Mouse (Mus musculus) limb, embryonic 13.5 days (tissue): ENCODE data around the gene Lgals3bp. TPM values are rescaled to one million over a fixed set of nuclear protein-coding genes. Genes with fewer than 3 reads are reported as not detected.

Experiments used
- ATAC-seq: fragments of 200-750 bp; cut with Nextera tagmentation; 2 replicates; pipeline ENCODE4 v1.8.0; 2017; ENCODE audit warnings: low read depth, moderate number of reproducible peaks, moderate TSS enrichment; ENCODE audit not compliant: low FRiP score
- H3K27ac ChIP-seq: fragments of 300-500 bp; sonication (generic); 2 replicates; pipeline ENCODE4 v1.5.1; 2015; ENCODE audit warnings: inconsistent platforms, mild to moderate bottlenecking, moderate library complexity
- H3K27me3 ChIP-seq: fragments of 300-500 bp; sonication (generic); 2 replicates; pipeline ENCODE4 v1.6.1; 2015; ENCODE audit warnings: mild to moderate bottlenecking, inconsistent platforms
- H3K36me3 ChIP-seq: fragments of 300-500 bp; sonication (generic); 2 replicates; pipeline ENCODE4 v1.6.1; 2015; ENCODE audit warnings: inconsistent platforms, mild to moderate bottlenecking, moderate library complexity
- H3K4me1 ChIP-seq: fragments of 300-500 bp; sonication (generic); 2 replicates; pipeline ENCODE4 v1.6.1; 2015; ENCODE audit warnings: inconsistent platforms
- H3K4me2 ChIP-seq: fragments of 300-500 bp; sonication (generic); replicated peaks from 2 replicates; pipeline ENCODE4 v1.6.1; 2015; ENCODE audit warnings: inconsistent platforms, mild to moderate bottlenecking, moderate library complexity
- H3K4me3 ChIP-seq: fragments of 300-500 bp; sonication (generic); 2 replicates; pipeline ENCODE4 v1.5.1; 2015; ENCODE audit warnings: moderate library complexity, mild to moderate bottlenecking, inconsistent platforms
- H3K9ac ChIP-seq: fragments of 300-500 bp; sonication (generic); 2 replicates; pipeline ENCODE4 v1.6.1; 2015; ENCODE audit warnings: mild to moderate bottlenecking, inconsistent platforms
- H3K9me3 ChIP-seq: fragments of 300-500 bp; sonication (generic); 2 replicates; pipeline ENCODE4 v1.6.1; 2016; ENCODE audit warnings: inconsistent platforms
- WGBS: fragments of 180-500 bp; shearing (Covaris S2); methylation state at CpG from one replicate; pipeline ENCODE4 v1.1.7; 2015; 5-methylcytosine and 5-hydroxymethylcytosine counted together
- polyA plus RNA-seq: library from polyadenylated mRNA; unstranded; fragments of >200 nt; fragmentation: Nextera tagmentation; extraction: Ambion mirVana; gene quantifications from 2 replicates; pipeline ENCODE4 v1.2.1, GENCODE M21; 2015

Lgals3bp gene
- polyA plus RNA-seq, 1 experiment from 2014 or later, result 7.3 TPM

DNA sequence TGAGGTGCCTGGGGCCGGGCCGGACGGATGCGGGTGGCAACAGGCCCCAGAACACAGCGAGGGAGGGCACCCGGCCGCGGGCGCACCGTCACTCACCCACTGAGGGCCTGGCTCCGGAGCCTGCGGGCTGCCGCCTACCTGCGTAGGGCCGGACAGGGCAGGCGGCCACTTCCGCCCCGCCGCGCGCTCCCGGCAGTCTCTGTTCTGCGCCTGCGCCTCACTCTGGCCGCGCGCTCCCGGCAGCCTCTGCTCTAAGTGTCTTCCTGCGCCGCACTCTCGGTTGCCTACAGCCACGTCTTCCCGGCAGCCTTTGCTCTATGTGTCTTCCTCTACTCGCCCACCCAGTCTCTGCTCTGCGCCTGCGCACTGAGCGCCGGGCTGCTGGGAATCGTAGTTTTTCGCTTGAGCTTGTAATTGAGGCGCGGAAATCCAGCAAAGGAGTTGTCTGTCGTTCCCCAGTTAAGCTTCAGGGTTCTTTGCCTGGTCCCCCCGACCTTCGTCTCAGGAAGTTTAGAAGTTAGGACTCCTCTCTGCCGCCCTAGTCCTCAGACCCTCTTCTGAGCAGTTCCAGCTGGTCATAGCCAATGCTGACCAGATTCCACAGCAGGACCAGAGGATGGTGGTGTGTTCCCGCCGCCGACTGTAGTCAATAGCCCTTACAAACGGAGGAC, 17.1 kb upstream of the Lgals3bp start, which contains the start of gene Cant1:
Gene Cant1, minus strand, starts transcription at position 253 of the 671 bp plus-strand sequence.
- WGBS, result under 1% methylated on average over 48 of the region's 50 CpGs
- peak within 1 kb of the TSS; percentile 72 for H3K27ac ChIP-seq

DNA sequence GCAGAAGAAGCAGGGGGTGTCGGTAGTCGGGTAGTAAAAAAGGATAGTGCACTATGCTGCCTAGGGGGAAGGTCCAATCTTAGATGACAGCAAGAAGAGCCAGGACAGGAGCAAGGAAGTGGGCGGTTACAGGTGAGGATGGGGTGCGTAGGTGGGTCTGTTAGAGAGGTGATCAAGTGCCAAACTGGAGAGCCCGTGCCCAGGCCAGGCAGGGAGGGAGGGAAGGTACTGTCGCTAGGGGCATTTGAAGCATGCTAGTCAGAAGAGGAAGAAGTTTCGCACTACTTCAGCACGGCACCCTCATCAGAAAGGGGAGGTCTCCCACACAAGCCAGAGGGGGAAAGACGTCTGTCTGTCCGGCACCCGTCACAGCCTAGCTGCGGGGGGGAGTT, 16.5 kb upstream of the Lgals3bp start:
- Histone ChIP-seq H3K9ac (peak overlapping the region; percentile 98), H3K9me3 (no peaks in the 10 kb centered on the region), H3K36me3 (peaks cover 28% of the 10 kb centered on the region), H3K27me3 (no peaks in the 10 kb centered on the region; the same call in 1 of the 2 replicates), H3K4me2 (peak overlapping the region; percentile 82), H3K27ac (peak overlapping the region; percentile 62), H3K4me1 (peaks cover 32% of the 10 kb centered on the region), H3K4me3 (peak overlapping the region; percentile 95)
- 4% methylated on average over 12 of the region's 12 CpGs for WGBS
- peak; percentile 6 for ATAC-seq

More for the DNA sequence above, 17.1 kb upstream of the Lgals3bp start, which contains the start of gene Cant1:
- H3K9ac ChIP-seq, result peak within 1 kb of the TSS; percentile 98
- ATAC-seq, result peak; percentile 95
- no peaks in the 10 kb centered on the region for H3K9me3 ChIP-seq
- H3K4me2 ChIP-seq, result peak within 1 kb of the TSS; percentile 82
- peaks cover 22% of the 10 kb centered on the region for H3K36me3 ChIP-seq
- H3K27me3 ChIP-seq, result no peaks in the 10 kb centered on the region; the same call in 1 of the 2 replicates
- peak within 1 kb of the TSS; percentile 95 for H3K4me3 ChIP-seq
- peaks cover 37% of the 10 kb centered on the region for H3K4me1 ChIP-seq

DNA sequence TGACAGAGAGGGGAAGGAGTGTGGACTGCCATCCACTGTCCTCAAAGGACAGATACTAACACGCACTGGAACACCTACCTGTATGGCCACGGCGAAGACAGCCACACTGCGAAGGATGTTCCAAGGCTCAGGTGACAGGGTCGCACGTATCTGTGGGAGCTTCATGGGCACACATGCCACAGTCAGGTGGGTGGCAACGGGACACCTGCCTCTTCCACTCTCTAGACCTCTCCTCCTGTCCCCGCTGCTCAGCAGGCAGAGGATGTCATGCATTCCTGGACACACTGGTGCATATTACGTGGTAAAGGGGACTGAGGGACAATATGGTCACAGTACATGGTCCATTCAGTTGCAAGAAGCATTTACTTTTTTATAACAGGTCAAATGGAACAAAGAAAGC, 15.6 kb upstream of the Lgals3bp start:
- Histone ChIP-seq H3K27me3 (no peaks in the 10 kb centered on the region; the same call in 1 of the 2 replicates), H3K9me3 (no peaks in the 10 kb centered on the region), H3K4me2 (peak overlapping the region; percentile 82), H3K9ac (peak overlapping the region; percentile 98), H3K27ac (no peak overlapping the region), H3K4me3 (peak overlapping the region; percentile 95), H3K36me3 (peaks cover 34% of the 10 kb centered on the region), H3K4me1 (peaks cover 26% of the 10 kb centered on the region)
- 92% methylated on average over 9 of the region's 9 CpGs for WGBS
- ATAC-seq, result no peak

DNA sequence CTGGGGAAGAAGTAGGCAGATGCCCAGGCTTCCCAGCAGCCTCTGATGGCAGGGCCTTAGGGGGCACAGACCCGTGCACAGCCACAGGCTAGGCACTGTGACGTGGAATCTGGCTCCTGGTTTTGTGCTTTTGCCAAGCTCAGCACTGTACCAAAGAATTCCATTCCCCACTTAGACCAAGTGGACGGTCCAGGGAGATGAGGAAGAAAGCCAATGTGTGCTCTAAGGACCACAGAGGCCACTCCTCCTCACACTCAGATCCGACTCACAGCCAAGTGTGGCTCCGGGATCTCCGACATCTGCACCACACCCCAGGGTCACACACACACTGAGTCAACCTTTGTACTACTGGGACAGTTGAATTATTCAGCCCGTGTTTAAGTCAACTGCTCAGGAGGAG, 14.2 kb upstream of the Lgals3bp start:
- H3K9ac ChIP-seq, result no peak overlapping the region
- H3K36me3 ChIP-seq, result peaks cover 47% of the 10 kb centered on the region
- 87% methylated on average over 7 of the region's 7 CpGs for WGBS

DNA sequence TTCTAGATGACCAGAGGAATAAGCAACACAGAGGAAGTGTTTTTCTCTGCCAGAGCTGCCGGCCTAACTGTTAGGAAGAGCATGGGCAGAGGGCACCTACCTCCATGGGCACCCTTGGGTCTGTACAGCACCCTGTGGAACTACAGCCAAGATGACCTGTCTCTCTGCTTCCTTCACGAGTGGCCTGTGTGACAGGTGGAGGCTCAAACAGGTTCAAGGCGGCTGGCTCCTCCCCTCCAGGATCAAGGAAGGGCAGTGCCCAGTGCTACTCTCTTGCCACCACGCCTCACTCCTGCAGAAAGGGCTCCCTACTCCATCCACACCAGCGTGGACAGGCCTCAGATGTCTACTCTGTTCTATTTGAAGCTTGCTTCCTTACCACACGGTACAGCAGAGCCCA, 13.7 kb upstream of the Lgals3bp start:
- 84% methylated on average over 6 of the region's 6 CpGs for WGBS
- Histone ChIP-seq H3K27me3 (no peaks in the 10 kb centered on the region), H3K4me2 (no peak overlapping the region), H3K9me3 (no peaks in the 10 kb centered on the region), H3K36me3 (peaks cover 51% of the 10 kb centered on the region), H3K9ac (no peak overlapping the region), H3K4me3 (no peak overlapping the region), H3K4me1 (peaks cover 26% of the 10 kb centered on the region), H3K27ac (no peak overlapping the region)
- no peak for ATAC-seq

More for the DNA sequence above, 14.2 kb upstream of the Lgals3bp start:
- Histone ChIP-seq H3K4me2 (no peak overlapping the region), H3K27ac (no peak overlapping the region), H3K4me3 (no peak overlapping the region), H3K9me3 (no peaks in the 10 kb centered on the region), H3K27me3 (no peaks in the 10 kb centered on the region), H3K4me1 (peaks cover 26% of the 10 kb centered on the region)
- ATAC-seq, result no peak

DNA sequence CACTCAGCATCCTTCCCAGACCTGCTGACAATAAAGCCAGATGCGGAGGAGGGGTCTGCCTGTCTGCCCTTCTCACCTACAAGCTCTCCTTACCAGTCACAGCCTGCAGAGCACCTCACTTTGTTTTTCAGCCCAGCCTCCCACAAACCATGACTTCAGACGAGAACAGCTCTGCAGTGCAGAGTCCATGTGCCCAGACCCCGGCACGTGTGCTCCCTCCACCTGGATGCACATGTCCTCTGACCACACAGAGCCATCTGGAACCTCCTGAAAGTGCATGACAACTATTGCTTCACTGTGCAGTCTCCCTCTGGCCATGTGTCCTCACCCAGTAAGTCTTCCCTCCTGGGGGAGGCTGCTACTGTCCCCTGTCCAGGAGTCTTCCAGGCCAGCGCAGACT, 12.4 kb upstream of the Lgals3bp start:
- H3K36me3 ChIP-seq, result peaks cover 64% of the 10 kb centered on the region

DNA sequence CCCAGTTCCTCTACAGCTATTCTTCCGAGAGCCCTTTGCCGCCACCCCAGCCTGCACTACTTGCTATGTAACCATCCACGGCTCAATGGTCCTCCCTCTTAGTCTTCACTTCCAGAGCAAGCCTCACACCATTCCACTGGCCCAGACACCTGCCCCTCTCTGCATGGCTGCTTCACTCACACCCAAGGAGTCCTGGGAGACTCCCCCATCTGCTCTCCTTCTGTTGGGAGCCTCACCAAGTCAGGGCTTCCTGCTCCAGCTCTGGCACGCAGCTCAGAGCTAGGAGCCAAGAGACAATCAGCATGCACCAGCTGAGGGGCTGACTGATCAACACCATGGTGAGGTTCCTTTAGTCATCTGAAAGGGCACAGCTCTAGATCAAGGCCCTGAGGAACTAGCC, 11.2 kb upstream of the Lgals3bp start:
- no peak overlapping the region for H3K27ac ChIP-seq
- no peak for ATAC-seq
- no peak overlapping the region for H3K9ac ChIP-seq
- no peak overlapping the region for H3K4me2 ChIP-seq
- 89% methylated on average over 4 of the region's 4 CpGs for WGBS
- H3K4me3 ChIP-seq, result no peak overlapping the region
- H3K9me3 ChIP-seq, result no peaks in the 10 kb centered on the region
- H3K4me1 ChIP-seq, result peaks cover 15% of the 10 kb centered on the region
- H3K36me3 ChIP-seq, result peaks cover 76% of the 10 kb centered on the region
- H3K27me3 ChIP-seq, result no peaks in the 10 kb centered on the region

More for the DNA sequence above, 12.4 kb upstream of the Lgals3bp start:
- no peak overlapping the region for H3K4me2 ChIP-seq
- 83% methylated on average over 5 of the region's 5 CpGs for WGBS
- no peaks in the 10 kb centered on the region for H3K9me3 ChIP-seq
- H3K27me3 ChIP-seq, result no peaks in the 10 kb centered on the region
- peaks cover 19% of the 10 kb centered on the region for H3K4me1 ChIP-seq
- H3K27ac ChIP-seq, result no peak overlapping the region
- no peak for ATAC-seq
- no peak overlapping the region for H3K4me3 ChIP-seq
- no peak overlapping the region for H3K9ac ChIP-seq

DNA sequence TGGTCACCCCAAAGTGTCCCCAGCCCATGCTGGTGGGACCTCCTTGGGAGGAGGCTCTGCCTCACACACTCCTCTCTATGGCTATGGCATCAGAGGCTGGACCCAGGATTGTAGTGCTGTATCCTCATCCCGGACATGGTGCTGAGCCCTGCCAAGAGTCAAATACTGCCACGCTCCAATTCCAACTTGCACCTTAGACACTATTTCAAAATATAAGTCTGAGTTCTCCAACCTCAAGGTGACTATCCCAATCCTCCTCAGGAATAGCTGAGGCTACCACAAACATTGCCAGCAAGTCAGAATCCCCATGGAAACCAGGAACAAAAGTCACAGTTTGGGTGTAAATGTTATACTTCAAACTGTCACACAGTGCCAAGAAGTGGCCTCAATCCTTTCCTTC, 10.7 kb upstream of the Lgals3bp start:
- no peak for ATAC-seq
- Histone ChIP-seq H3K4me2 (no peak overlapping the region), H3K4me1 (peaks cover 11% of the 10 kb centered on the region), H3K9me3 (no peaks in the 10 kb centered on the region), H3K4me3 (no peak overlapping the region), H3K9ac (no peak overlapping the region), H3K27me3 (no peaks in the 10 kb centered on the region), H3K36me3 (peaks cover 81% of the 10 kb centered on the region), H3K27ac (no peak overlapping the region)
- WGBS, result 86% methylated on average over 2 of the region's 2 CpGs

DNA sequence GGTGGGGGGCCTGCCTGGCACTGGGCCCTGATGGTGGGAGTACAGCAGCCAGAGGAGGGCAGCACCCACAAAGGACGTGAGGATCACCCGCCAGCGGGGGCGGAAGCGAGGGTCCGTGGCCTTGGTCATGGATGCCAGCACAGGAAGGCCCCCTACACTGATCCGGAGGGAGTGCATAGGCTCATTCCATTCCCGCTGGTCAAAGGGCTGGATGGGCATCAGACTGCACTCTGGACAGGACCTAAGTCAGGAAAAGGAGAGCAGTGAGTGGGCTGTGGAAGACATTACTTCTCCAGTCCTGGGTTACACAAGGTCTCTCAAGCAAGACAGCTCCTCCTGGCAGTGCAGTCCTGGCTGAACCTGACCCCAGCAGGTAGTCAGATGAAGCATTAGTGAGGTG, 9.4 kb upstream of the Lgals3bp start:
- Histone ChIP-seq H3K9ac (no peak overlapping the region), H3K4me1 (no peaks in the 10 kb centered on the region), H3K36me3 (peaks cover 94% of the 10 kb centered on the region), H3K27ac (no peak overlapping the region), H3K4me3 (no peak overlapping the region), H3K27me3 (no peaks in the 10 kb centered on the region), H3K9me3 (no peaks in the 10 kb centered on the region), H3K4me2 (no peak overlapping the region)
- WGBS, result 92% methylated on average over 8 of the region's 8 CpGs
- ATAC-seq, result no peak

DNA sequence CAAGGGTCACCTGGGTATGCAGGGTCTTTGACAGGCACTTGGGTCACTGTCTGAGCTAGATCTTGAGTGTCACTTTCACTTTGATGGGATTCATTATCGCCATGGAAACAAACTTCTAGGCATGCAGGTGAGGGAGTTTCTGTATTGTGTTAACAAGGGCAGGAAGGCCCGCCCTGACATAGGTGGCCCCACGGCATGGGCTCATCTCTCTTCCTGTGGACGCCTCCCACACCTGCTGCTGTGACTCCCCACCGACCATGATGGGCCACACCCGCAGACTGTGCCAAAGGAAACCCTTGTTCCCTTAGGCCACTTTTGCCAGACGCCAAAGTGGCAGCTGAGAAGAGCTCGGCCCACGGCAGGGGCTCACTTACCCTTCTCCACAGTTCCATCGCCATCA, 8.6 kb upstream of the Lgals3bp start:
- WGBS, result 89% methylated on average over 10 of the region's 10 CpGs
- Histone ChIP-seq H3K36me3 (peaks cover 93% of the 10 kb centered on the region), H3K4me2 (no peak overlapping the region), H3K4me1 (no peaks in the 10 kb centered on the region), H3K9ac (no peak overlapping the region), H3K27ac (no peak overlapping the region), H3K4me3 (no peak overlapping the region), H3K27me3 (no peaks in the 10 kb centered on the region), H3K9me3 (no peaks in the 10 kb centered on the region)
- ATAC-seq, result no peak

DNA sequence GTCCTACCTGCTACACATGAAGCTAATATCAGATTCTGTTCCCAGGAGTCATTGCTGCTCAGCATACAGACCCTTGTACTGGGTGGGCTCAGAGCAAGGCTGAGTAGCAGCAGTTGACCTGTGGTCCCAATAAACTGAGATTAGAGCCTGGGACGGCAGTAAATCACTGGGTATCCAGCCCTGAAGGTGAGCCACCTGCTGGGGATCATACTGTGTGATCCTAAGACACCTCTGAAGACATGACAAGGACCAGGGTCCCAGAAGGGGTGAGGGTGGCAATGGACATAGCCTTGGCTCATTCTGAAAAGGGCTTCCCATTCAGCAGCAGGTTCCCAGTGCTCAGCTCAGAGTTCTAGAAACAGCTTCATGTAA, 8.2 kb upstream of the Lgals3bp start:
- no peaks in the 10 kb centered on the region for H3K4me1 ChIP-seq
- H3K36me3 ChIP-seq, result peaks cover 94% of the 10 kb centered on the region

DNA sequence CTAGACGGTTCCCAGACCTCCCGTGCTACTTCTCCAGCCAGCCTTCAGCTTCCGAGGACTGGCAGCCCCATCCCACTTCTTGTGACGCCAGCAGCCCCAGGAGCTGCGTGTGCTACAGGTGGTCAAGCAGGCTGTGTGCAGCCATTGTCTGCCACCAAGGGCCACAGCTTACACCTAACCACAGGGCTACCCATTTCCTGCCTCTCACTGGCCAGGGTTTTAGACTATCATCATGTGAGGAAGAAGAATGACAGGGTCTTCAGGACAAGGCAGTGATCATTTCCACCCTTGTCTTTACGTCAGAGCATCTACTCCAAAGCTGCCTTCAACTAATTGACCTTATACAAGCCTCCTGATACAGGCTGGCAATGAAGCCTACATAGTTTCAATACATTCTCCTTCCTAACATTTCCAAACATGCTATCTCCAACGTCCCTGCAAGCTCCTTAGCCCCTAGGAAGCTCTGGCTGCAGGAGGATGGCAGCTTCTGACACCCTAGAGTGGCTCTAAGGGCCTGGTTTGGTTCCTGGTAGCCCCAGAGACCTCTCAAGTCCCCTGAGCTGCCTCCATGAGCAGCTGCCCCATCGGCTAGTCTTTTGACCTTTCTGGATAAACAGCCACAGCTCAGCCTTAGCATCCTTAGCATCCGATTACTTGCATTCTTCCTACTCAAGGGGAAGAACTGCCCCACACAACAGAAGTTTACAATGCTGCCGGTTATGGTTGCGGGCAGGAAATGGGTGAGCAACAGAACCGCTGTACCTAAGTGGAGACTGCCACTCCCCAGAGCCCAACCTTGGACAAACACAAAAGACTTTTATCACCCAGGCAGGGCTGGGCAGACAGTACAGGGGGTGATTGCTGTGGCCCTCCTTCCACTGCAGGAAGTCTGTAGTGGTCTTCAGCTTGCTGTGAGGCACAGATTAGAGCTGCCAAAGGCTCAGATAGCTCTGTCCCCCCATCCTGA, 7.5 kb upstream of the Lgals3bp start:
- Histone ChIP-seq H3K36me3 (peaks cover 89% of the 10 kb centered on the region), H3K9ac (no peak overlapping the region), H3K27me3 (no peaks in the 10 kb centered on the region), H3K4me3 (no peak overlapping the region), H3K27ac (no peak overlapping the region), H3K4me1 (no peaks in the 10 kb centered on the region), H3K9me3 (no peaks in the 10 kb centered on the region), H3K4me2 (no peak overlapping the region)
- 80% methylated on average over 12 of the region's 12 CpGs for WGBS
- ATAC-seq, result no peak

More for the DNA sequence above, 8.2 kb upstream of the Lgals3bp start:
- Histone ChIP-seq H3K4me3 (no peak overlapping the region), H3K9me3 (no peaks in the 10 kb centered on the region), H3K27me3 (no peaks in the 10 kb centered on the region), H3K9ac (no peak overlapping the region), H3K27ac (no peak overlapping the region), H3K4me2 (no peak overlapping the region)
- ATAC-seq, result no peak
- WGBS, result 74% methylated on average over 1 of the region's 1 CpGs
